Mouse (Mus musculus) left cerebral cortex, postnatal 25 days (tissue): ENCODE measurements around the gene Traf3ip3. TPM values are rescaled to one million over a fixed set of nuclear protein-coding genes. Genes with fewer than 3 reads are reported as not detected.

Source experiments
- DNase-seq, 2 experiments: peaks; one replicate each; pipeline ENCODE4 v3.0.0; 2022; ENCODE audit warnings: low spot score in 2 of 2, mixed read lengths in 1 of 2
- intact Hi-C: fragments of 180-260 bp; cut with DNase I; formaldehyde crosslinking; loops from one replicate; pipeline ENCODE4 v1.15.1; 2025
- total RNA-seq, 2 experiments: library from RNA; stranded (reverse); gene quantifications; 2 replicates each; pipeline ENCODE4 v1.2.3; 2021

The Traf3ip3 gene
- total RNA-seq, 2 experiments from 2014 or later = 1.0 to 3.1 TPM

GRCm38 (mm10) chr1:193211371-193211770, 9.9 kb upstream of the Traf3ip3 start:
- DNase-seq = no peak
- intact Hi-C loops = no loop called here

GRCm38 (mm10) chr1:193208178-193208577, 6.7 kb upstream of the Traf3ip3 start:
- intact Hi-C loops = loop anchor here (1.0 to 2.0 kb wide), 3 partner anchors 47 to 175 kb away; no protein-coding TSS in a partner anchor
- DNase-seq = peak; percentile 67 to 77

- intact Hi-C loops = no loop called here
- DNase-seq = no peak
Measured at GRCm38 (mm10) chr1:193207503-193207902, 6.0 kb upstream of the Traf3ip3 start, which contains the start of gene Lamb3. Gene Lamb3 (plus strand): TSS chr1:193207699.

- no peak for DNase-seq
- intact Hi-C loops = no loop called here
Measured at GRCm38 (mm10) chr1:193205431-193205830, 3.9 kb upstream of the Traf3ip3 start.

- DNase-seq = no peak
- intact Hi-C loops = no loop called here
Measured at GRCm38 (mm10) chr1:193203821-193204220, 2.3 kb upstream of the Traf3ip3 start.

GRCm38 (mm10) chr1:193200640-193201382, 692 bp downstream of the Traf3ip3 start:
- no peak for DNase-seq
- intact Hi-C loops = no loop called here

- intact Hi-C loops = no loop called here
- DNase-seq = no peak
Measured at GRCm38 (mm10) chr1:193198312-193198711, 3.2 kb downstream of the Traf3ip3 start.

GRCm38 (mm10) chr1:193197494-193198205, 3.9 kb downstream of the Traf3ip3 start:
- intact Hi-C loops = no loop called here
- no peak for DNase-seq

GRCm38 (mm10) chr1:193195169-193195810, 6.2 kb downstream of the Traf3ip3 start:
- DNase-seq = no peak
- intact Hi-C loops = no loop called here

GRCm38 (mm10) chr1:193194416-193195140, 6.9 kb downstream of the Traf3ip3 start:
- intact Hi-C loops = no loop called here
- DNase-seq = no peak

GRCm38 (mm10) chr1:193191675-193192283, 9.7 kb downstream of the Traf3ip3 start:
- DNase-seq = no peak
- intact Hi-C loops = no loop called here

GRCm38 (mm10) chr1:193189771-193190170, 11.7 kb downstream of the Traf3ip3 start:
- DNase-seq = no peak
- intact Hi-C loops = no loop called here

GRCm38 (mm10) chr1:193189151-193189621, 12.3 kb downstream of the Traf3ip3 start:
- DNase-seq = peak; percentile 21 to 37
- intact Hi-C loops = no loop called here

- intact Hi-C loops = no loop called here
- DNase-seq = no peak
Measured at GRCm38 (mm10) chr1:193188257-193188656, 13.2 kb downstream of the Traf3ip3 start.

- intact Hi-C loops = no loop called here
- no peak for DNase-seq
Measured at GRCm38 (mm10) chr1:193181104-193181503, 20.4 kb downstream of the Traf3ip3 start.

- no peak for DNase-seq
- intact Hi-C loops = no loop called here
Measured at GRCm38 (mm10) chr1:193174143-193174733, 27.3 kb downstream of the Traf3ip3 start.

- DNase-seq = no peak
- intact Hi-C loops = loop anchor here (2.0 kb wide), 1 partner anchor 43 kb away; the partner anchor contains the start of gene Diexf
Measured at GRCm38 (mm10) chr1:193173810-193174129, 27.7 kb downstream of the Traf3ip3 start.

GRCm38 (mm10) chr1:193172991-193173809, 28.3 kb downstream of the Traf3ip3 start:
- DNase-seq = peak; percentile 93 to 99
- intact Hi-C loops = loop anchor here (2.0 kb wide), 1 partner anchor 42 kb away; the partner anchor contains the start of gene Diexf
